Mouse (Mus musculus): ENCODE measurements around the gene Pglyrp2. TPM values are rescaled to one million over a fixed set of nuclear protein-coding genes. Genes with fewer than 3 reads are reported as not detected.

Gene Pglyrp2
- total RNA-seq (2021) = under 1 TPM; 0.29 to 0.35 TPM
- 0.82 and 0.87 TPM in 2 replicates for polyA plus RNA-seq (2012; rRNA removed)
- long read RNA-seq = 0 reads

DNA sequence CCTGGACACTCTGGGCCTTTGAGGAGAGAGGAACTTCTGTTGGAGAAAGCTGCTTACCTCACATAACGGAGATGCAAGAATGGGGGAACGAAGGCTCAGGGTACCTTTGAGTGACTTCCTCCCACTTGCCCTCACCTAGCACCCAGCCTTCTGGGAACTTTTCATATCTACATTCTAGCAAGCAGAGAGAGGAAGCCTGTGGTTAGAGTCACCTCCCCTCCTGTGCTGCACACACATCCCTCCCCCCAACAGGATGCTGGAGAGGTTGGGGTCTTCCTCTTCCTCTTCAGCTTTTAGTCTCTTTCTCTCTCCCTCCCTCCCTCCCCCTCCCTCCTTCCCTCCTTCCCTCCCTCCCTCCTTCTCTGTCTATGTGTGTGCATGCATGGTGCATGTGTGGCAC is at the start of gene Pglyrp2:
Gene Pglyrp2 (minus strand): TSS at position 134 of the 400 bp plus-strand sequence.
- no peak for DNase-seq

DNA sequence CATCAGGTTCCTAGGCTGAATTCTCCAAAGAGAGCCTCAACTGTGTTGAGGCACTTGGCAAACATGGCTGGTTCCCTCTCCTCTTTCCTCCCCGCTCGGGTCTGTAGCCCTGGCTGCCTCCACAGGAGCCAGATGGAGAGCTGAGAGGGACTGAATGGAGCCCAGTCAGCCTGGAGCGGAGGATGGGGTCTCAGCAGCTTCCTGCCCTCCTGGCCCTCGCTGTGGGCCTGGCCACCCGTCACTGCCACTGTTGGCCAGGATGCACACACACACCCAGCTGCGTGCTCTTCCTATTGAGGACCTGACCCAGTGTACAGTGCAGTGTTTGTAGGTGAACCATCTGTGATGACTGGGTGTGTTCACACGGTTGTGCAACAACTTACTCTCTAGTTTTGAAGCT is 48.2 kb upstream of the Pglyrp2 start:
- DNase-seq = no peak

GRCm38 (mm10) chr17:32470795-32471194 is 46.8 kb upstream of the Pglyrp2 start:
- no peak for DNase-seq

- DNase-seq = no peak
Measured at GRCm38 (mm10) chr17:32468494-32468893, 44.5 kb upstream of the Pglyrp2 start.

DNA sequence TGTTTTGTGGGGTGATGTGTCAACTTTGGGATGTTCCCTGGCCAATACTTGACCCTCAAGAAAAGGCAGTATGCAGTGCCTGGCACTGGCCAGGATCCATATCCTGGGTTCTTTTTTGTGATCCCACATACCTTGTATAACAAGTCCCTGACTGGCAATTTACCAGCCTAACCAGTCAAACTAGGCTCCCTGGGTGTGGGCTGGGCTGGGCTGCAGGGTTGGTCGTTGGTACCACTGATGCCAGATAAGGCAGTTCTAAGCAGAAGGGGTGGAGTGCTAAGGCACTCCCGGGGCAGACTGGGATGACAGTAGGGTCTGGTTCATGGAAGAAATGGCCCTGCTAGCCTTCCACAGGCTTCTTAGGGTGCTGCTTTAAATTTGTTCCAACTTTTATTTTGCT is 31.0 kb upstream of the Pglyrp2 start:
- DNase-seq = no peak

DNA sequence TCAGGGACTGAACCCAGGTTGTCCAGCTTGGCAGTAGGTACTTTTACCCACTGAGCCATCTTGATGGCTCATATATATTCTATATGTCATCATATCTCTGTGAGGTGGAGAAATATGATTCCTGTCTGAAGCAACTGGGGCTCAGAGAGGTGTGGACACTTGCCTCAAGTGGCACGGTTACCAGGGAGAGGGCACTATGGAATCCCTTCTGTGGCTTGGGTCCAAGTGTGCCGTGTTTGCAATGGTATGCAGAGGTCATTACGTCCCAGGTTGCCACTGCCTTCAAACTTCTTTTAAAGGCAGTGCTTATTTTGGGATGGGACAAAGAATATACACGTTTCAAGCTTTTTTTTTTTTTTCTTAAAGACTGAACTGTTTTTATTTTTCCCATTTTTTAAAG is 30.2 kb upstream of the Pglyrp2 start:
- no peak for DNase-seq

GRCm38 (mm10) chr17:32452482-32452881 is 28.5 kb upstream of the Pglyrp2 start, which contains the start of gene Cyp4f39:
Gene Cyp4f39, plus strand, starts transcription at chr17:32452723.
- peak; percentile 31 for DNase-seq

DNA sequence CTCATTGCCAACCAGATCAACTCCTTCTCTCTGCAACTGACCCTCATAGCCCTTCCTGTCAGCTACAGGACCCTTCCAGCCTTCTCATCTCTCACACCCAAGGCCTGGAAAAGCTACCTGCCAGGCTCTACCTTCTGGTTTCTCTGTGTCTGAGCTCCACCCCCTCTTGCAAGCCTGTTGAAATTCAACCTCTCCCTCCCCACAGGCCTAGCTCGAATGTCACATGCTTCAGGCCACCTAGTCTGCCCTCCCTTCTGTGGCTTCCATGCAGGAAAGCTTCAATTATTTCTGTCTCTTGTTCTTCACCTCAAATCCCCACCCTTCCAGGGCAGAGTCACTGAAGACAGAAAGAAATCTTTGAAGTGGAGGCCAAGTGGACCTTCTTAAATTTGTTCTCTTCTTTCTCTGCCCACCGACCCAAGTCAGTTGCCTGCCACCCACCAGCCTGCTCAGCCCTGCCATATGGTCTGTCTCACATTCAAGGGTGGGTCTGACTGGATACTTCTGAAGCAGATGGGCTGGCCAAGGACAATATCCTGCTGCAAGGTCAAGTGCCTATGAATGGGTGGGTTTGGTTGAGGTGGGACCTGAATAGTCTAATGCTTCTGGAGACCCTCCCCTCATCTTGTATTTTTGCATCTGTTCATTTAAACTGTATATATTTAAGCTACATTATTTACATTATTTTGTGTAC is 27.0 kb upstream of the Pglyrp2 start:
- no peak for DNase-seq

GRCm38 (mm10) chr17:32449042-32449441 is 25.1 kb upstream of the Pglyrp2 start:
- no peak for DNase-seq

- no peak for DNase-seq
Measured at GRCm38 (mm10) chr17:32447195-32447594, 23.2 kb upstream of the Pglyrp2 start.

DNA sequence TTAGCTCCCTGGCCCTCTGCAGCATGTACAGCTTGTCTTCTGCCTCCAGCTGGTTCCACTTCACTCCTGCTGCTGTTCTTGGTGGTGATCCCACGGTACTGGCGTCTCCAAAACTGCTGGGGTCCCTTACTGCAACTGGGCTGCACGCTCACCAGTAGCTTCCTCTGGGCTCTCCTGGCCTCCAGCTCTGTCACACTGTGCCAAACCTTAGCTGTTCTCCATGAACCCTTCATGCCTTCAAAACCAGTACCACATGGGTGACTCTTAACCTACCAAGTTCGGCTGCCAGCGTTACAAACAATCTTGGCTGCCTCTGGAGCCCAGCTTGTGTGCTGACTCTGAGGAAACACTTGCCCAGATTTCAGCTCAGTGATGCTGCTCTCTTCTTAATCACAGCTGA is 21.0 kb upstream of the Pglyrp2 start:
- DNase-seq = peak; percentile 31

GRCm38 (mm10) chr17:32443245-32443644 is 19.3 kb upstream of the Pglyrp2 start:
- DNase-seq = no peak

GRCm38 (mm10) chr17:32437106-32437505 is 13.1 kb upstream of the Pglyrp2 start:
- peak; percentile 37 for DNase-seq

GRCm38 (mm10) chr17:32435151-32435550 is 11.2 kb upstream of the Pglyrp2 start:
- DNase-seq = no peak

DNA sequence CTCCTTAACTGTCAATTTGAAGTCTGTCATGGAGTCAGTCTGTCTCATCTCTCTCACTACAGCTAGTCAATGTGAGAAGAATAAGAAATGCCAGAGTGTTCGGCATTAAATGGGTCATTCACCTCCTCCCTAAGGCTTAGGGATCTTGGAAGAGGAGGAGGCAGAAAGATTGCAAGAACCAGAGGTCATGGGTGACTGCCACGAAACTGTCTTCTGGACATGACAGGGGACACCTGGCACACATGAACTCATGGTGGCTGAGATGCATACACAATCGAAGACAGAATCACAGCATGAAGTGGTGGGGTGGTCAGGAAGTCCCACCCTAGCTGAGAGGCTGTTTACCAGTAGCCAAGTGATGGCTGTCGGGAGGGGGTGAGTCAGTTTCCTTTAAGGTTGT is 10.4 kb upstream of the Pglyrp2 start:
- no peak for DNase-seq

GRCm38 (mm10) chr17:32431972-32432371 is 8.0 kb upstream of the Pglyrp2 start:
- no peak for DNase-seq

DNA sequence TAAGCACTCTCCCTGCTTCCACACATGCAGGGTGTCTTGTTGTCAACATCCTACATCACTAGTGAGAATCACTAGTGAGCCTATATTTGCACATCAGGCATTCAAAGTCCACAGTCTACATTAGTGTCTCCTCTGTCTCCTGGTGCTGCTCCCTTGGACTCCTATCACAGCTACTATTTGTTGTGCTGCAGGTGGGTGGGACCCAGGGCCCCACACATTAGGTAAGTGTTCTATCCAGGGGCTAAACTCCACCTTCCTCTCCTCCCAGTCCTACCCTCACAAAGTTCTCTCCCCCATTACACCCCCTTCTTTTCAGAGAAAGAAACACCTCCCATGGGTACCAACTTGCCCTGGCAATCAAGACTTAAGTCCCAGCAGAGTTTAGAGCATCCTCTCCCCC is 2.6 kb upstream of the Pglyrp2 start:
- no peak for DNase-seq

DNA sequence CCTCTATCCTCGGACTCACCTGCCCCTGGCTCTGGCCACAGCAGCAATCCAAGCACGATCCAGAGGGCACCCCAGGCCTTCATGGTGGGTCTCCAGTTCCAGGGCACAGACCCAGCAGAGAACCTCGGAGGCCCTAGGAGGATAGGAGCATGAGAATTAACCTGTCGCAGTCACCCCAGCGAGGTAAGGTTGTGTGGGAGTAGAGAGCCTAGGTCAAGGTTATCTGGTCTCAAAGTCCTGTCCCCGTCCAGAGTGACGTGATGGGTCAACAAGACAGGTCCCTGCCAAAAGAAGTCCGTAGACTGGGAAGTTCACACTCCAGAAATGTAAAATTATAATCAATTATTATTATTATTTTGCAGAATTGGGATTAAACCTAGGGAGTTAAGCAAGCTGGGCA is 3.2 kb downstream of the Pglyrp2 start:
- DNase-seq = no peak

- DNase-seq = no peak
Measured at GRCm38 (mm10) chr17:32419989-32420388, 4.0 kb downstream of the Pglyrp2 start.

GRCm38 (mm10) chr17:32416771-32417170 is 7.2 kb downstream of the Pglyrp2 start:
- no peak for DNase-seq

DNA sequence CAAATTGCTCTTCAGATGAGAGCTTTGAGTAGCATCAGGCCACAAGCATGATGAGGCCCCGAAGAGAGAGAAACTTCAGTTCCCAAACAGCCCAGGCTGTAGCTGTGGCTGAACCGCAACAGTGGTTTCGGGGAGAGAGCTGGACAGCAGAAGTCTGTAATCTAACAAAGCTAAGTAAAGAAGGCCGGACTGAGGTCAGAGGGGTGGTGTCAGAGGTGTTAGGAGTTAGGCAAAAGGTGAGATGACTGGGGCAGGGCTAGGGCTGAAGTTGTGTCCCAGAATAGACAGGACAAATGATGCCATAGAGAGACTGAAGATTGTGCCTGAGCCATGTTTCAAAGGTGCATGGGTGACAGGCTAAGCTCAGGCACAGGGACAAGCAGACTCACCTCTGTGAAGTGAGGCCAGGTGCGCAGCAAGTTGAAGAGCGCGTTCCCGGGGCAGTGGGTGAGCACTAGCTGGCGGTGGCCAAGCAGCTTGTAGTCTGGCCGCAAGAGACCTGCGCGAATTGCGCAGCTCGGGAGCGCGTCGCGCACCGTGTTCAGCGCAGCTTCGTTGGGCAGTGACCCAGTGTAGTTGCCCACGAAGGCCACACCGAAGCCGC is 8.4 kb downstream of the Pglyrp2 start:
- no peak for DNase-seq

DNA sequence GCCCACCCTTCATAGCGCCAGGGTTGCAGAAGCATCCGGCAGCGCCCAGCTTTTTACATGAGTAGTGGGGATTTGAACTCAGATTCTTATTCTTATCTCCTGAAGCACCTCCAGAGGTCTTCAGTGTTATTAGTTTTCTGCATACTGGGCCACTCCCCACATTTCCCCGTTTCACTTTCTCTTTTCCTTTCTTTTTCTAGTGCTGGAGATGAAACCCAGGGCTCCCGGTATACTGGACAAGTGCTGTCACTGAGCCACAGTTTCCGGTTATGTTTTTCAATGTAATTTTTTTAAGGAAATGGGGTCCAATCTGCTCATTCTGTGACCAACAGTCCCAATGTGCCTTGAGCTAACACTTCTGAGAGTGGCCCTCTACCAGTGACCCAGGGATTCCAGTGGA is 12.1 kb downstream of the Pglyrp2 start:
- DNase-seq = no peak

DNA sequence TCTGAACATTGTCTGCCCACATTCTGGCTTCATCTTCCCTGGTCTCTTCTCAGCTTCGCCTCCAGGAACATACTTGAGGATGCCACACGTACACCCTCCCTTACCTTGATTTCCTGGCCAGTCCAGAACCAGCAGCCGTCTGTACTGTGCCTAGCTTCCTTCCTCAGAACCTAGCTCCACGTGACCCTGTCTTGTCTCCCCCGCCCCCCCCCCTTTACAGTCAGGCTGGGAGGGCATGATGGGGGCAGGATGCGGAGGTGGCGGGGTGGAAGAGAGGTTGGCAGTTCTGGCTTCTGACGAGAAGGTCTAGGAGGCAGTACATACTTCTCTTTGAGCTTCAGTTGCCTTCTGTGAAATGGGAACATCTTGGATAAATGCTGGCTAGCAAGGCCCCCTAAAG is 20.6 kb downstream of the Pglyrp2 start, which contains the start of gene Rasal3:
Gene Rasal3 (minus strand): TSS at position 167 of the 400 bp plus-strand sequence.
- no peak for DNase-seq

DNA sequence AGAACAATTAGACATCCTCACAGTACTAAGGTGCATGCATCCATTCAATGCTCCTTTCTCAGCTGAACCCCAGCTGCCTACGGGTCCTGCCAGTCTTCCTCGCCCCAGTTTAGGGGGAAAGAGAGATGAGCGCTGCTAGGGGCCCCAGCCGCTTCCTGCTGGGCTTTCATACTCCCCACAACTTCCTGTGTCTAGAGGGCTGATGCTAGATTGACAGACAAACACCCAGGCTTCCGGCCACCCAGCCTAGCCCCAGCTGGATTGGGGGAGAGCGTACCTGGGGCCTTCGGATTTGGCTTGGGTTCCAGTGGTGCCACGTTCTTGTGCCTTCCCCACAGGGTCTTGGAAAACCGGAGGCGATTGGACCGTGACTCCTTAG is 21.2 kb downstream of the Pglyrp2 start:
- DNase-seq = no peak

Data from adrenal gland, adult 2 months (tissue).